Mouse (Mus musculus): ENCODE measurements around the gene Wdr47.

DNA sequence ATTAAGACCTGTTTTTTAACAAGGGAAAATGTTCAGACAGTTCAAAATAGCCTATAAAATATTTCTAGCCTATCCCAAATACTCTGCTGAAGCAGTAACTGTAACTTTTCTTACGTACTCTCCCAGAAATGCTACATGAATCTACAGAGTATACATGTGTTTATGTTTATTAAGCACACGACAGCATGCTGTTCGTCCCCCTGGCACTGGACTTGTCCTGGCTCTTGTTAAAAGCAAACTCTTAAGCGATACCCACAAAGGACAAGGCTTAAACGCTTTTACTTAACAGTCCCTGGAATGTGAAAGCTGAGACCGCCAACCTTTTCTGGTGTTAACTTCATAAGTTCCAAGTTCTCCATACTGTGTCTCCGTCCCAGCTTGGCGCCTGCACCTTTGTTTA, 98.4 kb downstream of the Wdr47 start:
- TF ChIP-seq CTCF (IDR thresholded peaks at IDR 0.05; ENCODE audit: low read depth) (no peak), EP300 (IDR thresholded peaks at IDR 0.05; ENCODE audit: low read depth) (no peak)

Data from heart, postnatal 0 days (tissue).